Mouse (Mus musculus) natural killer cell, adult 2 months (primary cell): ENCODE measurements around the gene Col23a1.

ENCODE experiments used
- DNase-seq, 2 experiments: peaks; one replicate each; pipeline ENCODE4 v3.0.0; 2022; ENCODE audit warnings: low spot score in 2 of 2

The Col23a1 gene

DNA sequence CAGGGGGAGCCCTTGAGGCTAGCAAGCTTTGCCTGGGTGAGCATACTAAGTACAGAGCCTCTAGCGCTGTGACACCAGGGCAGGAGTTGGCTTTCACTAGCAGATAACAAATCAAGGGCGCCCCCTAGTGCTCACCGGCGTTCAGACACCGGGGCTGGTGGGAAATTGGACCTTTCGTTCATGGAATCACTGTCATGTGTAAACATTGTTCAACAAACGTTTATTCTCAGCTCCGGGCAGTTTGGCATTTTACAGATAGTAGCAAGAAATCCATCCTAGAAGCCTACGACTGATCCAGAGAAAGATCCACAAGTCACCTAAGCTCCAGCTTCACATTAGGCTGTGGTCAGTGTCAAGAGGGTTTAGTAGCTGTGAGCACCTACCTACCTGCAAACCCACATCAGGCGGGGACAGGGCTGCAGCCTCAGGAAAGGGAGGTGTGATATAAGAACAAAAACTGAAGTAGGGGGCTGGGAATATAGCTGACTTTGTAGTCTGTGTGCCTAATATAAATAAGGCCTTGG lies 250.1 kb downstream of the Col23a1 start:
- DNase-seq: peak; percentile 88 to 94

DNA sequence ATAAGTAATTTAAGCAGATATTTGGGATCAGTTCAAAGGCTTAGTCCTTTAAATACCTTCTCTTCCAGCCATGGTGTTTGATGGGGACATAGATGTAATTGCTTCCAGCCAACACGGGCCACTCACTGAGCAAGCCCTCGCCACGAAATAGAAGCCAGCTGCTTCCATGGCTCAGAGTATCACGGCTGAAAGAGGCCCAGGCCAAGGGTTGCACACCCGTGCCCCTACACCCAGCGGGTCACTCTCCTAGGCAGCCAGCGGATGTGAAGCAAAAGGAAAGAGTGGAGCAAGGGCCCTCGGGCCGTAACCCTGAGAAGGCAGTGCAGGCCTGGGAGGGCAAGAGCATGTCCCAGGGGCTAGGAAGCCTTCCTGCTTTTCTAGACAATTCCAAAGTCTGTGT lies 252.7 kb downstream of the Col23a1 start:
- no peak for DNase-seq

DNA sequence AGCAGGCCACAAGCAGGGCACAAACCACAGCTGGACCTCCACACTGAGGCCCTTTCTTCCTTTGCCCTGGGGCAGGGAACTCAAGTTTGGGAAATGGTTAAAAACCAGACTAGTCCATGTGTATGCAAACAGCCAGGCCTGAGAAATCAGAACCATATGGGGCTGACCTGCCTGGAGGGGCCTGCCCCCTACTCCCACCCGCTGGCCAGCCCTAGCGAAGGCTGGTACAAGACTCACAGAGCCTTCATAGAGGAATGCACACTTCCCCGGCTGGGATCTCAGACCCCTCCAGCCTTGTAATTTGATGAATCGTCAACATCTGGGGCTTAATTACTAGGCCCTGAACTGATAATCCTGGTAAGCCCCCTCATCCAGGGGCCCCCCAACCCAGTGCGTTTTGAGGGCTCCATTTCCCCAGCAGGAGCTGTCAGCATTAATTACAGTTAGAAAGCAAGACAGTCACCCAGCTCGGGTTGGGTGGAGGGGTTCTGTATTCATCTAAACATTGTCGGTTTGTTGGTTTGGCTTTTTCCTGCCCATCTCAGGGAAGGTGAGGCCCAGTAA lies 253.8 kb downstream of the Col23a1 start:
- DNase-seq: no peak

DNA sequence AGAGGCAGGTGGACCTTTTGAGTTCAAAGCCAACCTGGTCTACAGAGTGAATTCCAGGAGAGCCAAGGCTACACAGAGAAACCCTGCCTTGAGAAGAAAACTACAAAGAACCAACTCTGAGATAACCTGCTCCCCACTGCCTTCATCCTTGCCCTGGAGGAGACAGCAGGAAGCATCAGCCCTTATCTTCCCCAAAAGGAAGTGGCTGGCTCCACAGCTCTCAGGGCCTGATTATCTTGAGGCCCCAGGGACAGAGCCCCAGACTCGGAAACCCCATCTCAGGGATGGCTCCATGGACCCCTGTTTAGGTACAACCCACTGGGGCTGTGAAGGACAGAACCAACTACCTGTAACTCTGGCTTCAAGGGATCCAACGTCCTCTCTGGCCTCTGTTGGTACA lies 254.7 kb downstream of the Col23a1 start:
- no peak for DNase-seq

DNA sequence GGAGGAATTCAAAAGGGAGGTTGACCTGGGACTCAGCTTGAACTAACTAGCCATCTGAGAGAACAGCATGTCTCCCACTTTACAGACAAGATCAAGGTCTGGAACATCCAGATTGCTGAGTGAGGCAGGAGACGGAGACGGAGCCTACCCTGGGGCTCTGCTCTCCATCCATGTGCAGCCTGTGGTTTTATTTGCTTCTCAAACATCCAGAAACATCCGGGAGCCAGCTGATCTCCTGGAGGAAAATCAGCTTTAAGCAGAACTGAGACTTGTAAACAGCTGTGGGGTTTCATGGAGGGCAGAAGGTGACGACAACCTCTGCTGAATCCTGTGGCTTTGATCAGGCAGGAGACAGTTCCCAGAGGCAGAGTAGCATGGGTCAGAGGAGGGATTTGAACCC lies 256.1 kb downstream of the Col23a1 start:
- no peak for DNase-seq

DNA sequence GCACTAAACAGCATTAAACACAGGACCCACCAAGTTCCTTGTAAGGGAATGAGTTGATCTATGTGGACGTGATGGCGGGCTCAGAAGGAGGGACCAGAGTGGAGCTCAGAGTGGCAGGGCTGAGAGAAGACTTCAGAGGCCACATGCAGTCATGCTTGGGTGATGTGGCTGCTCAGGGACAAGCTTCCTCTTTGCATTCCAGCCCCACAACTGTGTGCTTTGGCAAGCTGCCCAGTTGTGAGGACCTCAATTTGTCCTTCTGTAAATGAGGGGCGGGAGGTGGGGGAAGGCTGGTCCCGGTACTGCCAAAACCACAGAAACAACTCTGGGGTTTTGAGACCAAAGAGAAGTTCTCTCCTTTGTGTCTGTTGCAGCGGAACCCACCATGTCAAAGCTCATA lies 261.5 kb downstream of the Col23a1 start:
- no peak for DNase-seq

DNA sequence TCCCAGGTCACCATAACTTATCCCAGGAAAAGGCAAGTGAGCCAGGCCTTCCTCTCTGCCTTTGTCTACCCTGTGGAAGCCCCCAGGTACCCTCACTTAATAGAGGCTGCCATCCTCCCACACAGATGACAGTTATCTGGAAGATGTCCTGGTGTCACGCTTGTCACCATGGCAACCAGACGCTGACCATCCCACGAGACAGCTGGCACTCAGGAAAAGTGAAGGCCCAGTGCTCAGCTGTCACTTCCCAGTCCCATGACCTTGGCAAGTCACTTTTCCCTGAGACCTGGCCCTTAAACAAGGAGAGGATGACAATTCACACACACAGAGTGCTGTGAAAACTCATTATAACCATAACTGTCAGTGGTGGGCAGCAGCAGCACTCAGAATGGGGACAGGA lies 262.4 kb downstream of the Col23a1 start:
- DNase-seq: no peak

DNA sequence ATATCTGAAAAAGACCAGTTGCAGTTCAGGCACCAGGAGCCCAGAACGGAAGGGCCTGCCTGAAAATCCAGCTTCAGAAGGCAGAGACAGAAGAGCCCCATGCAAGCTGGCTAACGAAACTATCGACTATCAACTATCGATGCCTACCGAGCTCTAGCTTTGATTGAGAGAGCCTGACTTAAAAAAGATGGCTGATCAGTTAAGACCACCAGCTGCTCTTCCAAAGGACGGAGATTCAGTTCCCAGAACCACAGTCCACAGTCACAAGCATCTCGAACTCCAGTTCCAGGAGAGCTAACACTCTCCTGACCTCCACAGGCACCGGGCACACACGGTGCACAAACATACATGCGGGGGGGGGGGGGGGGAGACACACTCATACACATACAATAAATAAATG lies 264.9 kb downstream of the Col23a1 start:
- DNase-seq: no peak

DNA sequence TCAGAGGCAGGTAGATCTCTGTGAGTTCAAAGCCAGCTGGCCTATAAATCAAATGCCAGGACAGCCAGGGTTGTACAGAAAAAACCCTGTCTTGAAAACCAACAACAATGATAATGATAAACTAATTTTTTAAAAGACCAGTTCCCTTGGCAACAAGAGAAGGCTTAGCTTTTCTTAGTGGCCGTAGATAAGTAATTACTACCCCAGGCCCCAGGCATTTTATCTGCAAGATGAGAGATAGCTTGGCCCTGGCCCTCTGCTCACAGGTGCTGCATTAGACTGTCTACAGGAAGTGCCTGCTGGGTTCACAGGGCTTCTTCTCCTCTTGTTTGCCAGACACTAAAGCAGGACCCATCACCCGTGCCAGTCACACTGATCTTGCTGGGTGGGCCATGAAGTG lies 265.3 kb downstream of the Col23a1 start:
- no peak for DNase-seq

DNA sequence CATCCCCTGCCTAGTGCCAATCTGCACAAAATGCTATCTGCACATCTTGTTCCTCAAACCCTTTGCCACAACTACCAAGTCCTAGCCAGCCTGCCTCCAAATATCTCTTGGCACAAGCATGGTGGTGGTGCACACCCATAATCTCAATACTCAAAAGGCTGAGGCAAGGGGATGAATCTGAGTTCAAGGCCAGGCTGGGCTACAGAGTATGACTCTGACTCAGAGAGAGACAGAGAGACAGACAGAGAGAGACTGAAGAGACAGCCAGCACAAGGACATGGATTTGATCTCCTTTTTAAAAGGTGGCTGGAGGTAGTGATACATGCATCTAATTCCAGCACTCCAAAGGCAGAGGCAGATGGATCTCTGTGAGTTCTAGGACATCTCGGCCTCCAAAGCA lies 273.6 kb downstream of the Col23a1 start:
- DNase-seq: no peak

DNA sequence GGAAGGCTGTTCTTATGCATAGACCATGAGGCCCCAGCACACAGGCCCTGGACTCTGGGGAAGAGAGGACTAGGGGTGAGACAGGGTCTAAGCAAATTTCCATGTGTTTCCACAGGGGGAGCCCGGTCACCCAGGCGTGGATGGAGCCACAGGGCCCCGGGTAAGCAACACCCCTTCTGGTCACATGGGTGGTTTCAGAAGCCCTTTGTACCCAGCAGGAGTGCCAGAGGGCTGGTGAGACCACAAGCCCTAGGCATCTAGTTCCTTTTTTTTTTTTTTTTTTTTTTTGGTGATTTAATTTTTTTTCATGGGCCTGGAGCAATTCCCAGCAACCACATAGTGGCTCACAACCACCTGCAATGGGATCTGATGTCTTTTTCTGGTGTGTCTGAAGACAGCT lies 275.3 kb downstream of the Col23a1 start:
- peak in 1 of 2 experiments; percentile 15 for DNase-seq

DNA sequence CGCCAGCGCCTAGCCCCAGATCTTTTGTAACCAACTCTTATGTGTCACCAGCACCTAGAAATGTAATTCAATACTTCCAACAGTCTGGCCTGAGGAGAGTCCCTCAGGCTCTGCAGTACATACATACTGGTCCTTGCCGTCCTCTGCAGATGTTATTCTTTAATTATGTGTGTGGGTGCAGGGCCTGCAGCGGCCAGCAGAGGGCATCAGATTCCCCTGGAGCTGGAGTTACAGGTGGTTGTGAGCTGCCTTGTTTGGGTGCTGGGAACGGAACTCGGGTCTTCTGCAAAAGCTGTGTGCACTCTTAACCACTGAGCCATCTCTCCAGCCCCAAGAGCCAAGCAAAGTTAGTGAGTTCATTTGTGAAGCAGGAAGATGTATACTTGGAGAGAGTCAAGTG lies 276.2 kb downstream of the Col23a1 start:
- no peak for DNase-seq

DNA sequence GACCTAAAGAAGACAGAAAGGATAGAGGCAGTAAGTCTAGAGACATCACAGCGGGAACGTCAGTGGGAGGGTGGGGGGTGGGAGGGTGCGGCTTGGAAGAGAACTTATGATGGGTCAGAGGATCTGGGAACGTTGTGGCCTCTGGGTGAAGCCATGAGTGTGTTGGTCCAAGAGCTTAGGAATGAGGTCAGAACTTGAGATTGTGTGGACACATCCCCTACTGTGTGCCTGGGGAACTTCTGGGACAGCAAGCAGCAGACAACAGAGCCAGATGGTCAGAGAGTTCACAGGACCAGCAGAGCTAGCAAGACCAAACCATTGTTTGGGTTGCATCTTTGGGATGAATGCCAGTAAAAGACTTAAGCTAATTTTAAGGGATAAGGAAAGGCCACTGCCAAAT lies 279.1 kb downstream of the Col23a1 start:
- DNase-seq: no peak

DNA sequence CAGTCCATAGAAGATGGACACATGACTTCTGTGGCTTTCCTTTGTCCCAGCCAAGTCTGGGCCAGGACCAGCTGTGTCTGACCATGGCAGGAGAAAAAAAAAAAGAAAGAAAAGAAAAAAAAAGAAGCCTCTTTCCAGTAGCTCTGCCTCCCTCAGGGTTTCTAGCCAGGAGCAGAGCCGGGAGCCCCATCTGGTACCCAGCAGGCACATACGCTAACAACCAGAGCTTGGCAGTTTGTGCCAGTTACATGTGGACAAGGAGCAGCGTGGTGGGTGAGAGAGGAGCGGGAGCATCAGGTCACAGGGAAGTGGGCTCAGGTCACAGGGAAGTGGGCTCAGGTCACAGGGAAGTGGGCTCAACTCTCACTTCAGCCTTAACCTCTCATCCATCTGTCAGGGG lies 286.7 kb downstream of the Col23a1 start:
- DNase-seq: no peak

DNA sequence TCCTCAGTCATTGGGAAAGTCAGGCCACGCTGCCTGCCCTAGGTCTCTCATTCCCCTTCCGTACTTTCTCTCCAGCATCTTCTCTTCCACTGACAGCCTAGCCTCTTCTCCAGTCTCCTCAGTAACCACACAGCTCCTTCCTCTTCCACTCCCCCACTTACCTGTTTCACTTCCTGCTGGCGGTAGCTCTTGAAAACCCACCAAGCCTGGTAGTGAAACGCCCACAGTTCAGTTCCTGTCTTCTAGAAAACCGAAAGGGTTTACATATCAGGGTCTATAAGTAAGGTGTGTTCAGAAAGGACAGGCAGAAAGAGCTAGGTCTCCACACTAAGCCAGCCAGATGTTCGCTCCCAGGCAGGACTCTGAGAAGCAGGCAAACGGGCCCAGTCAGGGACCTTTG lies 287.9 kb downstream of the Col23a1 start:
- peak in 1 of 2 experiments; percentile 57 for DNase-seq

DNA sequence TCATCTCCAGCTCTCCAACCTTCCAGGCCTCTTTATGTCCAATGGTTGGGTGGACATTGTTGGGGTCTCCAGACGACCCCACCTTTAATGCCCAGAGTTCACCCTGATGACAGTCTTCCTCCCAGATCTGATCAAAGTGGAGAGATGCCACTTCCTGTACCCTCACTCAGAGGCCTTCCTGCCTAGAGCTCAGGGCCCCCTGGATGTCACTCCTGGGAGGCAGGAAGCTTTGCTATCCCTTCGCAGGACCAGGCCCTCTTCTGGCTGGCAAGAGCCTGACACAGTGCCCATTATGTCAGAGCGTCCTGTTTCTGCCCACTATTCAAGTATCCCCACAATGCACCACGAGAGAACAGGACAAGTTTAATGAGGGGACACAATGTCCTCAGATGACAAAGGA lies 289.3 kb downstream of the Col23a1 start:
- DNase-seq: no peak

DNA sequence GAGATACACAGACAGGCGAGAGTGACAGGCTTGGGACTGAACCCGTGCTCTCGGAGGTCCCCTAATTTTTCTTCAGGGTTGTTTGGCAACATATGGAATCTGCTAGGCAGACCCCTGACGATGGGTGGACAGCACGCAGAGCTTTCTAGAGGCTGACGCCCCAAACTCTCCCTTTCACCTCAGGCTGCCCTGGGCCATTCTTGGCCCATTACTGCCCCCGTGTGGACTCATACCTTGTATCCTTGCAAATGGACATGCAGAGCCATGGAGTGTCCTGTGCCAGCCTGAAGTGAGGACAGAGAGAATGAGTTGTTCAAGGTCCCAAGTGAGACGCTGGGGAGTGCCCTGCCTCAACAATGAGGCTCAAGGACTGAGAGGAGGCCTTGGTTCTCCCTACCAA lies 293.0 kb downstream of the Col23a1 start:
- DNase-seq: peak; percentile 65 to 74

DNA sequence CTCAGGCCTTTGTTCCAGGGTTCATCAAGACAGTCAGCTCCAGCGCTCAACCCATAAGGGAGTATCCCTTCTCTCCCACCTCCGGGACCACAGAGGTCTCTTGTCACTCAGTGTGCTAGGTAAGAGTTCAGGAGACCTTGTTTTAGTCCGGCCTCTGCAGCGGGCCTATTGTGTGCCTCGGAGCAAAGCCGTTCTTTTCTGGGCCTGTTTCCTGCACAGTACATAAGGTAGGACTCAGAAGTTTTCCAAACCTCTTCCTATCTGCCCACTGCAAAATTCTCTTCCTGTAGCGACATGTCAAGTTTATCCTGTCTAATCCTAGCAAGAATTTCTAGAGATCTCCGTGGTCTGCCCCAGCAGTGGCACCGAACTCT lies 294.3 kb downstream of the Col23a1 start:
- DNase-seq: no peak

DNA sequence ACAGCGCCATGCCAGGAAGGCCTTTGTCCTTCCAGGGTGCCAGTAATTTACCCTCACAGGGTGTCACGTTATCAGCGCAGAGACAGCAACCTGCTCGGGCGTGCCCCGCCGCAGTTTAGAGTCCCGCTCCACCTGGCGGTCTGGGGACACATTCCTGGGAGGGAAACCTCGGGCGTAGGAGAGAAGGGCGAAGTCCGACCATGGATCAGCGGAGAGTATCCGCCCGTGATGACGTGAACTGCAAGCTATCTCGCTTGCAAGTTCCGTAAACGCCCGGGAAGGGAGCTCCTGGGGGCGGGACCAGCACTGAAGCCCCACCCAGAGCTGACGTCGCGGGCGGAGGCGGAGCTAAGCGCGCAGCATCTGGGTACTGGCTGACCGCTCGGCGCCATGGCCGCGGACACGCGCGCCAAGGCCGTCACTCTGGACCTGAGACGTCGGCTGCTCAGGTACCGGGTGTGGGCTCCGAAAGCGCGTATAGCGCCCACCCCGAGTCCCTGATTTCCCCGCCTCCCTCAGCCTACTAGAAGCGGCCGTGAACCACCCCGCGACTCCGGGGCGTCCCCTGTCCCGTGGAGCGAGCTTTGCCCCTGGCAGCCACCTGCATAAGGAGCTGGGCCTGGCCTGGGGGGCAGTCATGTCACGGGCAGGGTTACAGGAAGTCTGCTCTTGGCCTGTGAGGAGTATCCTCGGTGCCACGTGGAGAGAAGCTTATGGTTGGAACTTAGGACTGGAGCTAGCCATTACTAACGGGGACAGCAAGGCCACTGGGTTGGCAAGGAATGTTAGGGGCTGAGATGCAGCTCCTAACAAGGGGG lies 294.9 kb downstream of the Col23a1 start, which contains the start of gene Phykpl:
Gene Phykpl, plus strand, starts transcription at position 327 of the 818 bp plus-strand sequence.
- DNase-seq: peak; percentile 93 to 94

DNA sequence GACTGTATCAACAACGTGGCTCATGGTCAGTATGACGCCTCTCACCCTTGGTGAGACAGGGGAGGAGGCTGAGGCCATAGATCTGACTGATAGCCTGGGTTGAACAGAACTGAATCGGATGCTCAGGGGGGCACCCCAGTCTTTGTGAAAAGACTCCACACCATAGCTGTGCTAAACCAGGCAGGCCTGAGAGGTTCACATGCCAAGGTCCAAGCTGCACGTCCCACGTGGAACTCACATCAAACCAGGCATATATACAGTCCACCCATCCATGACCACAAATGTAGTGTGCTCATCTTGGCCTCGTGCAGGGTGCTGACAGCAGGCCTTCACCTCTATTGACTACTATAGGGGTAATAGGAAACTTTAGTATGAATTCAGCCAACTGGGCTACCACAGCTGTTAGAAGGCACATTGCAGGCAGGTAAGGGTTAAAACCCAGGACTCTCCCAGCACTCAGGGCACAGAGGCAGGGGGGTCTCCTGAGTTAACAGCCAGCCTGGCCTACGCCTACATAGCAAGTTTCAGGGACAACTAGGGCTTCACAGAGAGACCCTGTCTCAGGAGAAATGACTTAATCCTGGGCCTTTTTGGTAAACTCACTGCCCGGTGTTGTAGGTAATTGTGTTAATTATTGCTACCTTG lies 296.0 kb downstream of the Col23a1 start:
- DNase-seq: no peak

DNA sequence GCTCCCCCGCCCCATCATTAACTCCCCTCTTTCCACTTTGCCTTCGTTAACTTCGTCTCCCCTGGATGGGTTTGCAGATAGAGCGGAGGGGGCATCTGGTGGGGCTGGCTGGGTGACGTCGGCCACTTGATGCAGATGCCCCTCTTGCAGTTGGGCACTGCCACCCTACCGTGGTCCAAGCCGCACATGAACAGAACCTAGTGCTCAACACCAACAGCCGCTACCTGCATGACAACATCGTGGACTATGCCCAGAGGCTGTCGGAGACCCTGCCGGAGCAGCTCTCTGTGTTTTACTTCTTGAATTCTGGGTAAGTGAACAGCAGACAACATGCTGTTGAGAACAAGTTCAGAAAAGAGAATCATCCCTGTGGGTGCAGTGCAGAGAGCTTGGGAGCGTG lies 296.7 kb downstream of the Col23a1 start:
- DNase-seq: no peak

DNA sequence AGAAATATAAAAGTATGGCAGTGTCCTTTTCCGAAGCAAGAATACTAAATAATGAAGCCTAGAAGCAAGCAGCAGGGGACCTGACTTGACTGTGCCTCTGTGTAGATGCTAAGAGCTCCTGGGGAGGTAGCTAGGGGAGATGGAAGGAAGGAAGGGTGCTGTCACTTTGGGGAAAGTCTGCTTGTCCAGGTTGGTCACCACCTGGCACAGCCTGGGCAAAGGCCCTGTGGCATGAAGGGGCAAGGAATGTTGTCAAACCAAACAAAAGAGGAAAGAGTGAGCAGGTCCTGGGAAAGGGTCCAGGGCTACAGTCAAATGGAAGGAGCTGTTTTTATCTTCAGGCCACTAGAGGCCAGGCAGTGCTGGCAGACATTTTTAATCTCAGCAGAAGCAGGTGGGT lies 297.3 kb downstream of the Col23a1 start:
- no peak for DNase-seq

DNA sequence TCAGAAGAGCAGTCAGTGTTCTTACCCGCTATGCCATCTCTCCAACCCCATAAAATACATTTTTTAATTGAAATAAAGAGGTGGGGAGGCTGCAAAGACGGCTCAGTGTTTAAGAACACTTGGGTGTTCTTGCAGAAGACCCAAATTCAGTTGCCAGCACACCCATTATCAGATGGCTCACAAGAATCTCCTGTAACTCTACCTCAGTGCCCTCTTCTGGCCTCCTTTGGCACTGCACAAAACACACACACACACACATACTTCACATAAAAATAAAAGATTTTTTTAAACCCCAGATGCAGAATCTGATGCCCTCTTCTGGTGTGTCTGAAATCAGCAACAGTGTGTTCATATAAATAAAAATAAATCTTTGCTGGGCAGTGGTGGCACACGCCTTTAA lies 299.1 kb downstream of the Col23a1 start:
- no peak for DNase-seq
